Mouse (Mus musculus): ENCODE measurements at regions not wholly inside any gene's neighbourhood (a gene's known extent, or its start where the extent isn't known, plus 50 kb on each side); places are given as distances from the start of the nearest gene placed in this dataset.

- TF ChIP-seq CTCF (IDR thresholded peaks at IDR 0.05; ENCODE audit: control insufficient read depth, insufficient read depth, insufficient replicate concordance, low read depth, low read length) (no peak), POLR2A (IDR thresholded peaks at IDR 0.05; ENCODE audit: control insufficient read depth, low read depth, low read length) (no peak)
These were observed 350.7 kb upstream of the Gm10131 start for GRCm38 (mm10) chr8:34462262-34462661.

Measured in testis, adult 2 months (tissue).